Mouse (Mus musculus) C2C12 (cell line): Measurements from ENCODE around the gene Ubash3a.

Experiments
- CEBPB ChIP-seq: IDR thresholded peaks from one replicate; pipeline ENCODE4 v1.6.1; 2011; ENCODE audit warnings: low read depth, mild to moderate bottlenecking, control low read depth, moderate library complexity
- CTCF ChIP-seq: IDR thresholded peaks from one replicate; pipeline ENCODE4 v1.5.1; 2011; ENCODE audit not compliant: control insufficient read depth, insufficient read depth, insufficient read length
- MAX ChIP-seq: IDR thresholded peaks from one replicate; pipeline ENCODE4 v1.6.1; 2011; ENCODE audit warnings: mild to moderate bottlenecking, control low read depth
- MYOD1 ChIP-seq: IDR thresholded peaks from one replicate; pipeline ENCODE4 v1.6.1; 2011; ENCODE audit warnings: low read depth; ENCODE audit not compliant: control insufficient read depth, insufficient read length
- USF1 ChIP-seq: IDR thresholded peaks from one replicate; pipeline ENCODE4 v1.6.1; 2011; ENCODE audit warnings: low read depth, mild to moderate bottlenecking, control low read depth, moderate library complexity

GRCm38 (mm10) chr17:31192663-31193062 is 15.0 kb upstream of the Ubash3a start:
- TF ChIP-seq MAX (no peak), USF1 (no peak), CTCF (no peak), MYOD1 (no peak), CEBPB (no peak)
